Mouse (Mus musculus) forebrain, embryonic 10.5 days (tissue): Measurements from ENCODE around the gene Ltf. TPM values are rescaled to one million over a fixed set of nuclear protein-coding genes. Genes with fewer than 3 reads are reported as not detected.

ENCODE experiments used
- DNase-seq: peaks from one replicate; pipeline ENCODE4 v3.0.0-alpha.2; 2017; ENCODE audit warnings: low spot score; ENCODE audit errors: extremely low spot score
- H3K27ac ChIP-seq: fragments of 300-500 bp; sonication (generic); 2 replicates; pipeline ENCODE4 v1.5.1; 2016; ENCODE audit warnings: mild to moderate bottlenecking
- H3K27me3 ChIP-seq: fragments of 300-500 bp; sonication (generic); 2 replicates; pipeline ENCODE4 v1.6.1; 2016; ENCODE audit warnings: mild to moderate bottlenecking; ENCODE audit not compliant: poor library complexity, severe bottlenecking
- H3K36me3 ChIP-seq: fragments of 300-500 bp; sonication (generic); replicated peaks from 2 replicates; pipeline ENCODE4 v1.6.1; 2016; ENCODE audit warnings: mild to moderate bottlenecking, moderate library complexity
- H3K4me1 ChIP-seq: fragments of 300-500 bp; sonication (generic); 2 replicates; pipeline ENCODE4 v1.6.1; 2016
- H3K4me3 ChIP-seq: fragments of 300-500 bp; sonication (generic); 2 replicates; pipeline ENCODE4 v1.5.1; 2016; ENCODE audit warnings: mild to moderate bottlenecking, moderate library complexity
- H3K9me3 ChIP-seq: fragments of 300-500 bp; sonication (generic); 2 replicates; pipeline ENCODE4 v1.6.1; 2016; ENCODE audit warnings: mild to moderate bottlenecking, moderate library complexity
- WGBS: fragments of 180-500 bp; shearing (Covaris S2); methylation state at CpG from one replicate; pipeline ENCODE4 v1.1.7; 2016; 5-methylcytosine and 5-hydroxymethylcytosine counted together
- polyA plus RNA-seq: library from polyadenylated mRNA; unstranded; fragments of >200 nt; fragmentation: Nextera tagmentation; extraction: Ambion mirVana; gene quantifications from 2 replicates; pipeline ENCODE4 v1.2.1, GENCODE M21; 2016

Ltf gene
- polyA plus RNA-seq, 1 experiment from 2014 or later: not detected

- WGBS: 82% methylated on average over 2 of the region's 2 CpGs
- no peaks in the 10 kb centered on the region for H3K9me3 ChIP-seq
- DNase-seq: no peak
- H3K4me1 ChIP-seq: peaks cover 15% of the 10 kb centered on the region
- H3K36me3 ChIP-seq: no peaks in the 10 kb centered on the region
- no peak overlapping the region for H3K27ac ChIP-seq
- H3K27me3 ChIP-seq: no peaks in the 10 kb centered on the region
- H3K4me3 ChIP-seq: no peak overlapping the region
These were observed 20.0 kb upstream of the Ltf start for GRCm38 (mm10) chr9:110999056-110999455.

- WGBS: 87% methylated on average over 10 of the region's 10 CpGs
- no peak overlapping the region for H3K27ac ChIP-seq
- no peak for DNase-seq
- H3K27me3 ChIP-seq: no peaks in the 10 kb centered on the region
- no peaks in the 10 kb centered on the region for H3K36me3 ChIP-seq
- peaks cover 12% of the 10 kb centered on the region for H3K4me1 ChIP-seq
- no peaks in the 10 kb centered on the region for H3K9me3 ChIP-seq
- H3K4me3 ChIP-seq: no peak overlapping the region
These were observed 19.2 kb upstream of the Ltf start for GRCm38 (mm10) chr9:110999856-111000255.

- no peak overlapping the region for H3K27ac ChIP-seq
- no peaks in the 10 kb centered on the region for H3K36me3 ChIP-seq
- H3K27me3 ChIP-seq: no peaks in the 10 kb centered on the region
- no peak for DNase-seq
- H3K4me3 ChIP-seq: no peak overlapping the region
- peaks cover 10% of the 10 kb centered on the region for H3K4me1 ChIP-seq
- WGBS: 80% methylated on average over 12 of the region's 12 CpGs
- H3K9me3 ChIP-seq: no peaks in the 10 kb centered on the region
These were observed 17.4 kb upstream of the Ltf start for GRCm38 (mm10) chr9:111001621-111002020.

GRCm38 (mm10) chr9:111003279-111003678 is 15.8 kb upstream of the Ltf start:
- WGBS: 93% methylated on average over 9 of the region's 9 CpGs
- Histone ChIP-seq H3K36me3 (no peaks in the 10 kb centered on the region), H3K27me3 (no peaks in the 10 kb centered on the region), H3K4me1 (peaks cover 10% of the 10 kb centered on the region), H3K4me3 (no peak overlapping the region), H3K9me3 (no peaks in the 10 kb centered on the region), H3K27ac (no peak overlapping the region)
- no peak for DNase-seq

GRCm38 (mm10) chr9:111006544-111006943 is 12.5 kb upstream of the Ltf start:
- no peak overlapping the region for H3K4me3 ChIP-seq
- H3K4me1 ChIP-seq: no peaks in the 10 kb centered on the region
- H3K9me3 ChIP-seq: no peaks in the 10 kb centered on the region
- H3K36me3 ChIP-seq: no peaks in the 10 kb centered on the region
- no peak for DNase-seq
- H3K27me3 ChIP-seq: no peaks in the 10 kb centered on the region
- 88% methylated on average over 2 of the region's 2 CpGs for WGBS
- no peak overlapping the region for H3K27ac ChIP-seq

- H3K27ac ChIP-seq: no peak overlapping the region
- DNase-seq: no peak
- 75% methylated on average over 3 of the region's 3 CpGs for WGBS
- no peaks in the 10 kb centered on the region for H3K27me3 ChIP-seq
- no peaks in the 10 kb centered on the region for H3K4me1 ChIP-seq
- no peaks in the 10 kb centered on the region for H3K36me3 ChIP-seq
- H3K4me3 ChIP-seq: no peak overlapping the region
- no peaks in the 10 kb centered on the region for H3K9me3 ChIP-seq
These were observed 9.3 kb upstream of the Ltf start for GRCm38 (mm10) chr9:111009763-111010162.

- Histone ChIP-seq H3K36me3 (no peaks in the 10 kb centered on the region), H3K27ac (no peak overlapping the region), H3K4me3 (no peak overlapping the region), H3K4me1 (no peaks in the 10 kb centered on the region), H3K27me3 (no peaks in the 10 kb centered on the region), H3K9me3 (no peaks in the 10 kb centered on the region)
- no peak for DNase-seq
- WGBS: 88% methylated on average over 9 of the region's 9 CpGs
These were observed 7.5 kb upstream of the Ltf start for GRCm38 (mm10) chr9:111011550-111011949.

GRCm38 (mm10) chr9:111012041-111012440 is 7.0 kb upstream of the Ltf start:
- H3K4me1 ChIP-seq: no peaks in the 10 kb centered on the region
- no peaks in the 10 kb centered on the region for H3K27me3 ChIP-seq
- H3K36me3 ChIP-seq: no peaks in the 10 kb centered on the region
- DNase-seq: no peak
- H3K27ac ChIP-seq: no peak overlapping the region
- H3K4me3 ChIP-seq: no peak overlapping the region
- 72% methylated on average over 3 of the region's 3 CpGs for WGBS
- H3K9me3 ChIP-seq: no peaks in the 10 kb centered on the region

GRCm38 (mm10) chr9:111015658-111016057 is 3.4 kb upstream of the Ltf start:
- H3K9me3 ChIP-seq: no peaks in the 10 kb centered on the region
- no peaks in the 10 kb centered on the region for H3K4me1 ChIP-seq
- no peaks in the 10 kb centered on the region for H3K36me3 ChIP-seq
- no peak for DNase-seq
- no peak overlapping the region for H3K27ac ChIP-seq
- 82% methylated on average over 4 of the region's 4 CpGs for WGBS
- H3K27me3 ChIP-seq: no peaks in the 10 kb centered on the region
- H3K4me3 ChIP-seq: no peak overlapping the region

GRCm38 (mm10) chr9:111026791-111027190 is 7.7 kb downstream of the Ltf start:
- no peaks in the 10 kb centered on the region for H3K4me1 ChIP-seq
- DNase-seq: no peak
- no peak overlapping the region for H3K4me3 ChIP-seq
- no peaks in the 10 kb centered on the region for H3K27me3 ChIP-seq
- H3K9me3 ChIP-seq: no peaks in the 10 kb centered on the region
- no peak overlapping the region for H3K27ac ChIP-seq
- H3K36me3 ChIP-seq: no peaks in the 10 kb centered on the region
- 88% methylated on average over 10 of the region's 10 CpGs for WGBS

GRCm38 (mm10) chr9:111033717-111034116 is 14.6 kb downstream of the Ltf start:
- Histone ChIP-seq H3K27ac (no peak overlapping the region), H3K4me1 (no peaks in the 10 kb centered on the region), H3K27me3 (no peaks in the 10 kb centered on the region), H3K9me3 (no peaks in the 10 kb centered on the region), H3K4me3 (no peak overlapping the region), H3K36me3 (no peaks in the 10 kb centered on the region)
- DNase-seq: no peak
- WGBS: 88% methylated on average over 4 of the region's 4 CpGs

GRCm38 (mm10) chr9:111039966-111040365 is 20.9 kb downstream of the Ltf start:
- Histone ChIP-seq H3K36me3 (no peaks in the 10 kb centered on the region), H3K4me1 (peaks cover 3% of the 10 kb centered on the region; the same call in 1 of the 2 replicates), H3K4me3 (no peak overlapping the region), H3K27ac (no peak overlapping the region), H3K9me3 (no peaks in the 10 kb centered on the region), H3K27me3 (no peaks in the 10 kb centered on the region)
- WGBS: 85% methylated on average over 4 of the region's 4 CpGs
- DNase-seq: no peak

GRCm38 (mm10) chr9:111042266-111042665 is 23.2 kb downstream of the Ltf start:
- no peak overlapping the region for H3K4me3 ChIP-seq
- no peaks in the 10 kb centered on the region for H3K9me3 ChIP-seq
- no peaks in the 10 kb centered on the region for H3K27me3 ChIP-seq
- no peak for DNase-seq
- peaks cover 3% of the 10 kb centered on the region; the same call in 1 of the 2 replicates for H3K4me1 ChIP-seq
- H3K27ac ChIP-seq: no peak overlapping the region
- WGBS: 91% methylated on average over 5 of the region's 5 CpGs
- H3K36me3 ChIP-seq: no peaks in the 10 kb centered on the region

- no peaks in the 10 kb centered on the region for H3K4me1 ChIP-seq
- 75% methylated on average over 3 of the region's 3 CpGs for WGBS
- no peak for DNase-seq
- no peak overlapping the region for H3K4me3 ChIP-seq
- no peaks in the 10 kb centered on the region for H3K9me3 ChIP-seq
- H3K27me3 ChIP-seq: no peaks in the 10 kb centered on the region
- H3K36me3 ChIP-seq: no peaks in the 10 kb centered on the region
- no peak overlapping the region for H3K27ac ChIP-seq
These were observed 27.2 kb downstream of the Ltf start for GRCm38 (mm10) chr9:111046222-111046621.
